Mouse (Mus musculus): ENCODE results near the gene Enpep. TPM values are rescaled to one million over a fixed set of nuclear protein-coding genes. Genes with fewer than 3 reads are reported as not detected.

Gene Enpep
- total and polyA plus RNA-seq, 2 experiments from 2014 or later, result 8.3 to 8.4 TPM

DNA sequence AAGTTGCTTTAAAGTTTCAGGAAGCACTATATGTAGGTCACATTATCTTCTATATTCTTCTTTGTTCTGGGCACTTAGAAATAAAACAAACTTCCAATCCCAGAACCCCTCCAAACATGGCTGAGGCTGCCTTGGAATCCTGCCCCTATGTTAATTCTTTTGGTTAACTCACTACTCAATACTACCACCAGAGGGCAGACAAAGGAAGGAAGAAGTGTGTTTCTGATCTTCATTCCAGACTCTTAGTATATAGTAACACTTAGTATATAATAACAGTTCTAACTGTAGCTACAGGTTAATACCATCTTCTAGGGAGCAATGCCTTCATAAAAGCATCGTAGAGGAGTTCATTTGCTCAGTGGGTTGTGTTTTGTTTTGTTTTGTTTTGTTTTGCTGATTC, 32.6 kb downstream of the Enpep start:
- H3K4me2 ChIP-seq (ENCODE audit: low read depth, low read length), result no peak overlapping the region
- ATAC-seq (ENCODE audit: insufficient read depth, low read depth) (no peak), DNase-seq (ENCODE audit: low spot score) (peak; percentile 69)
- H3K4me3 ChIP-seq (ENCODE audit: low read depth, low read length), result no peak overlapping the region
- no peaks in the 10 kb centered on the region for H3K27me3 ChIP-seq (ENCODE audit: control insufficient read depth, insufficient read depth, low read length)
- H3K9ac ChIP-seq (replicated peaks; ENCODE audit: low read depth, low read length), result no peak overlapping the region
- peaks cover 8% of the 10 kb centered on the region; the same call in 1 of the 2 replicates for H3K4me1 ChIP-seq (ENCODE audit: control insufficient read depth, insufficient read depth)
- no peak overlapping the region for H3K27ac ChIP-seq (ENCODE audit: low read depth)
- 57% methylated on average over 1 of the region's 1 CpGs for WGBS
- H3K9me3 ChIP-seq (replicated peaks; ENCODE audit: control insufficient read depth, low read length), result no peaks in the 10 kb centered on the region
- TF ChIP-seq CTCF (IDR thresholded peaks at IDR 0.05; ENCODE audit: low read depth) (peak; percentile 81), EP300 (IDR thresholded peaks at IDR 0.05; ENCODE audit: low read depth) (no peak)
- H3K36me3 ChIP-seq (replicated peaks; ENCODE audit: control insufficient read depth, insufficient read depth, low read length), result no peaks in the 10 kb centered on the region

- no peak for TF ChIP-seq CTCF (IDR thresholded peaks at IDR 0.05; ENCODE audit: low read depth)
- TF ChIP-seq EP300 (IDR thresholded peaks at IDR 0.05; ENCODE audit: low read depth), result no peak
- DNase-seq (ENCODE audit: low spot score) (no peak), ATAC-seq (ENCODE audit: insufficient read depth, low read depth) (no peak)
- Histone ChIP-seq H3K4me3 (ENCODE audit: low read depth, low read length) (no peak overlapping the region), H3K4me1 (ENCODE audit: control insufficient read depth, insufficient read depth) (peaks cover 17% of the 10 kb centered on the region; the same call in 1 of the 2 replicates), H3K27ac (ENCODE audit: low read depth) (no peak overlapping the region), H3K36me3 (replicated peaks; ENCODE audit: control insufficient read depth, insufficient read depth, low read length) (no peaks in the 10 kb centered on the region), H3K9ac (replicated peaks; ENCODE audit: low read depth, low read length) (no peak overlapping the region), H3K27me3 (ENCODE audit: control insufficient read depth, insufficient read depth, low read length) (no peaks in the 10 kb centered on the region), H3K4me2 (ENCODE audit: low read depth, low read length) (no peak overlapping the region), H3K9me3 (replicated peaks; ENCODE audit: control insufficient read depth, low read length) (no peaks in the 10 kb centered on the region)
- 79% methylated on average over 8 of the region's 8 CpGs for WGBS
These were observed 33.9 kb downstream of the Enpep start for GRCm38 (mm10) chr3:129298606-129299005.

DNA sequence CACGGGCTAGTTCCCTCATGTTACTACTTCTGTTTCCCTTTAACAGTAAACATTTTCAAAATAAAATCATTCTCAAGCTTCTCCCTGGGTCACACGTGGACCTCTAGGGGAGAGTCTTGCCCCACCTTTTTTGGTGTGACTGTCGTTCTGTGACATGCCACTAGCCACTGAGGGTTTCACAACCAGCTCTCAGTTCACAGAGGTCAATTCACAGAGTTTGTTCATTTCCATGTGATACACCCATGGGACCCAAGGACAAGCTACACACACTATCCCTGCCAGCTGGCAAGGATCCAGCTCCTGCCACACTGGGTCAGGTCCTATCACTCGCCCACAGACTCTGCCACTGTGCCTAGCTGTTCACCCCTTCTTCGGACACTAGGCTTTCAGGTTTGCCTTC, 35.5 kb downstream of the Enpep start:
- Histone ChIP-seq H3K27ac (ENCODE audit: low read depth) (no peak overlapping the region), H3K4me2 (ENCODE audit: low read depth, low read length) (no peak overlapping the region), H3K27me3 (ENCODE audit: control insufficient read depth, insufficient read depth, low read length) (no peaks in the 10 kb centered on the region), H3K9ac (replicated peaks; ENCODE audit: low read depth, low read length) (no peak overlapping the region), H3K4me1 (ENCODE audit: control insufficient read depth, insufficient read depth) (peaks cover 17% of the 10 kb centered on the region; the same call in 1 of the 2 replicates), H3K4me3 (ENCODE audit: low read depth, low read length) (no peak overlapping the region), H3K9me3 (replicated peaks; ENCODE audit: control insufficient read depth, low read length) (no peaks in the 10 kb centered on the region), H3K36me3 (replicated peaks; ENCODE audit: control insufficient read depth, insufficient read depth, low read length) (no peaks in the 10 kb centered on the region)
- peak; percentile 79 for ATAC-seq (ENCODE audit: insufficient read depth, low read depth)
- no peak for TF ChIP-seq CTCF (IDR thresholded peaks at IDR 0.05; ENCODE audit: low read depth)
- 0 out of 2 replicates have a peak, but pooled peaks have one; percentile 42 for TF ChIP-seq EP300 (IDR thresholded peaks at IDR 0.05; ENCODE audit: low read depth)
- DNase-seq (ENCODE audit: low spot score), result peak; percentile 49
- WGBS, result 42% methylated on average over 5 of the region's 5 CpGs

DNA sequence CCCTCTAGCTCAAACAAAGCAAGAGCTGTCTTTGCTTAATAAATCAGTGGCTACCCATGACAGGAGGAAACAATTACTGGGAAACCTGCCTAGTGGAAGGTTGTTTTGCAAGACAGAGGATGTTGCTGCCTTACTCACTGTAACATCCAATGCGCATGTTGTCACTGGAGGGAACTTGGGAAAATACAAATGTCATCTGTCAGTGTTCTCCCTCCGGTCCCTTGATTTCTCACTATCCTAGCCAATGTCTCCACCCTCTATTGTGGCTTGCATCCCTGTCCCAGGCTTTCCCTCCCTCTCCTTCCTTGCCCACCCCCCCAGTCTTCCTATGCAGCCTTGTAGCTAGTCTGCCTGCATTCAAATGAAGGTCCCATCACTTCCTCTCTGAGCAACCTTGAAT, 36.6 kb downstream of the Enpep start:
- Histone ChIP-seq H3K36me3 (replicated peaks; ENCODE audit: control insufficient read depth, insufficient read depth, low read length) (no peaks in the 10 kb centered on the region), H3K9ac (replicated peaks; ENCODE audit: low read depth, low read length) (no peak overlapping the region), H3K27me3 (ENCODE audit: control insufficient read depth, insufficient read depth, low read length) (no peaks in the 10 kb centered on the region), H3K4me1 (ENCODE audit: control insufficient read depth, insufficient read depth) (peaks cover 17% of the 10 kb centered on the region; the same call in 1 of the 2 replicates), H3K9me3 (replicated peaks; ENCODE audit: control insufficient read depth, low read length) (no peaks in the 10 kb centered on the region), H3K4me2 (ENCODE audit: low read depth, low read length) (no peak overlapping the region), H3K27ac (ENCODE audit: low read depth) (no peak overlapping the region), H3K4me3 (ENCODE audit: low read depth, low read length) (no peak overlapping the region)
- ATAC-seq (ENCODE audit: insufficient read depth, low read depth), result no peak
- TF ChIP-seq CTCF (IDR thresholded peaks at IDR 0.05; ENCODE audit: low read depth), result no peak
- no peak for TF ChIP-seq EP300 (IDR thresholded peaks at IDR 0.05; ENCODE audit: low read depth)
- 63% methylated on average over 2 of the region's 2 CpGs for WGBS
- no peak for DNase-seq (ENCODE audit: low spot score)

- no peak overlapping the region for H3K27ac ChIP-seq (ENCODE audit: low read depth)
- no peaks in the 10 kb centered on the region for H3K36me3 ChIP-seq (replicated peaks; ENCODE audit: control insufficient read depth, insufficient read depth, low read length)
- H3K9me3 ChIP-seq (replicated peaks; ENCODE audit: control insufficient read depth, low read length), result no peaks in the 10 kb centered on the region
- no peak overlapping the region for H3K4me2 ChIP-seq (ENCODE audit: low read depth, low read length)
- no peak for TF ChIP-seq EP300 (IDR thresholded peaks at IDR 0.05; ENCODE audit: low read depth)
- no peak for ATAC-seq (ENCODE audit: insufficient read depth, low read depth)
- H3K27me3 ChIP-seq (ENCODE audit: control insufficient read depth, insufficient read depth, low read length), result no peaks in the 10 kb centered on the region
- no peak for DNase-seq (ENCODE audit: low spot score)
- no peak overlapping the region for H3K4me3 ChIP-seq (ENCODE audit: low read depth, low read length)
- H3K4me1 ChIP-seq (ENCODE audit: control insufficient read depth, insufficient read depth), result 0 out of 2 replicates have a peak, but pooled peaks cover 5% of the 10 kb centered on the region
- WGBS, result 65% methylated on average over 8 of the region's 8 CpGs
- H3K9ac ChIP-seq (replicated peaks; ENCODE audit: low read depth, low read length), result no peak overlapping the region
These were observed 43.0 kb downstream of the Enpep start for GRCm38 (mm10) chr3:129289536-129289935.

DNA sequence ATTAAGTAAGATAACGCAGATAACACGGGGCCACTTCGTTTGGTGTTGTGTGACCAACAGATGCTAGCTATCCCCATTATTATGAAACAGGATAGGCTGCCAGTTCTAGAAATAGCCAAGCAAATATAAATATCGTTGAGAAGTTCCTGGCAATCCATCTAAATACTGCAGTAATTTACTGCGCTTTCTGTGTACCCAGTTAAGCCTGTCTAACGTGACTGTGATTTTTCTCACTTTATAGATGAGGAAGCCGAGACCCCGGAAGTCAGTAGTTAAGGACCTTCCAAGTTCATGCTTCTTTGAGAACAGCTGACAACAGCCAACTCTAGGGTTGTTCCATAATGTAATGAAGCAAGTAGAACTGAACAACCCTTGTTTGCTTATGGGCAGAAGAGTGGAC, 45.4 kb downstream of the Enpep start:
- Histone ChIP-seq H3K9ac (replicated peaks; ENCODE audit: low read depth, low read length) (no peak overlapping the region), H3K36me3 (replicated peaks; ENCODE audit: control insufficient read depth, insufficient read depth, low read length) (no peaks in the 10 kb centered on the region), H3K9me3 (replicated peaks; ENCODE audit: control insufficient read depth, low read length) (no peaks in the 10 kb centered on the region), H3K4me1 (ENCODE audit: control insufficient read depth, insufficient read depth) (no peaks in the 10 kb centered on the region), H3K4me3 (ENCODE audit: low read depth, low read length) (no peak overlapping the region), H3K4me2 (ENCODE audit: low read depth, low read length) (no peak overlapping the region), H3K27me3 (ENCODE audit: control insufficient read depth, insufficient read depth, low read length) (no peaks in the 10 kb centered on the region), H3K27ac (ENCODE audit: low read depth) (no peak overlapping the region)
- DNase-seq (ENCODE audit: low spot score) (no peak), ATAC-seq (ENCODE audit: insufficient read depth, low read depth) (no peak)
- 54% methylated on average over 8 of the region's 8 CpGs for WGBS
- TF ChIP-seq EP300 (IDR thresholded peaks at IDR 0.05; ENCODE audit: low read depth), result no peak
- no peak for TF ChIP-seq CTCF (IDR thresholded peaks at IDR 0.05; ENCODE audit: low read depth)
